Mouse (Mus musculus) forebrain, postnatal 0 days (tissue): Measurements from ENCODE around the gene Ccdc172. TPM values are rescaled to one million over a fixed set of nuclear protein-coding genes. Genes with fewer than 3 reads are reported as not detected.
A peak's percentile ranks its signal among the peaks of the same experiment; 100 is the strongest.

ENCODE experiments used
- ATAC-seq: fragments of 200-750 bp; cut with Nextera tagmentation; 2 replicates; pipeline ENCODE4 v1.8.0; 2017; ENCODE audit warnings: mild to moderate bottlenecking, moderate library complexity
- DNase-seq: peaks from one replicate; pipeline ENCODE4 v3.0.0-alpha.2; 2015
- H3K27ac ChIP-seq: fragments of 300-500 bp; sonication (generic); 2 replicates; pipeline ENCODE4 v1.5.1; 2014; ENCODE audit warnings: low read depth, mild to moderate bottlenecking, antibody characterized with exemption, low read length, moderate library complexity, mixed read lengths
- H3K27me3 ChIP-seq: fragments of 300-500 bp; sonication (generic); 2 replicates; pipeline ENCODE4 v1.6.1; 2014; ENCODE audit warnings: mild to moderate bottlenecking, low read length, mixed read lengths; ENCODE audit not compliant: insufficient read depth
- H3K36me3 ChIP-seq: fragments of 300-500 bp; sonication (generic); 2 replicates; pipeline ENCODE4 v1.6.1; 2014; ENCODE audit warnings: mild to moderate bottlenecking, moderate library complexity; ENCODE audit not compliant: insufficient read depth
- H3K4me1 ChIP-seq: fragments of 300-500 bp; sonication (generic); 2 replicates; pipeline ENCODE4 v1.6.1; 2014; ENCODE audit warnings: antibody characterized with exemption; ENCODE audit not compliant: insufficient read depth
- H3K4me2 ChIP-seq: fragments of 300-500 bp; sonication (generic); 2 replicates; pipeline ENCODE4 v1.6.1; 2014; ENCODE audit warnings: low read depth, mild to moderate bottlenecking, moderate library complexity
- H3K4me3 ChIP-seq: fragments of 300-500 bp; sonication (generic); 2 replicates; pipeline ENCODE4 v1.5.1; 2014; ENCODE audit warnings: low read depth, low read length, mixed read lengths
- H3K9ac ChIP-seq: fragments of 300-500 bp; sonication (generic); 2 replicates; pipeline ENCODE4 v1.6.1; 2014; ENCODE audit warnings: mild to moderate bottlenecking
- H3K9me3 ChIP-seq: fragments of 300-500 bp; sonication (generic); 2 replicates; pipeline ENCODE4 v1.6.1; 2016; ENCODE audit warnings: low read length
- CTCF ChIP-seq: sonication (generic); IDR thresholded peaks from 2 replicates; pipeline ENCODE4 v1.5.1; 2016; ENCODE audit warnings: antibody characterized with exemption, control low read depth, low read depth
- WGBS: fragments of 180-500 bp; shearing (Covaris S2); extraction: QIAGEN DNeasy Blood & Tissue Kit; methylation state at CpG from one replicate; pipeline ENCODE4 v1.1.7; 2014; 5-methylcytosine and 5-hydroxymethylcytosine counted together
- polyA plus RNA-seq: library from polyadenylated mRNA; unstranded; fragments of >200 nt; fragmentation: Nextera tagmentation; extraction: Ambion mirVana; gene quantifications from 2 replicates; pipeline ENCODE4 v1.2.1, GENCODE M21; 2015
- total RNA-seq: library from RNA; depleted of rRNA; stranded (reverse); fragments of >200 nt; gene quantifications from 2 replicates; pipeline ENCODE4 v1.2.3, GENCODE M21; 2014; rRNA removed

The Ccdc172 gene
- total and polyA plus RNA-seq, 2 experiments from 2014 or later: not detected

DNA sequence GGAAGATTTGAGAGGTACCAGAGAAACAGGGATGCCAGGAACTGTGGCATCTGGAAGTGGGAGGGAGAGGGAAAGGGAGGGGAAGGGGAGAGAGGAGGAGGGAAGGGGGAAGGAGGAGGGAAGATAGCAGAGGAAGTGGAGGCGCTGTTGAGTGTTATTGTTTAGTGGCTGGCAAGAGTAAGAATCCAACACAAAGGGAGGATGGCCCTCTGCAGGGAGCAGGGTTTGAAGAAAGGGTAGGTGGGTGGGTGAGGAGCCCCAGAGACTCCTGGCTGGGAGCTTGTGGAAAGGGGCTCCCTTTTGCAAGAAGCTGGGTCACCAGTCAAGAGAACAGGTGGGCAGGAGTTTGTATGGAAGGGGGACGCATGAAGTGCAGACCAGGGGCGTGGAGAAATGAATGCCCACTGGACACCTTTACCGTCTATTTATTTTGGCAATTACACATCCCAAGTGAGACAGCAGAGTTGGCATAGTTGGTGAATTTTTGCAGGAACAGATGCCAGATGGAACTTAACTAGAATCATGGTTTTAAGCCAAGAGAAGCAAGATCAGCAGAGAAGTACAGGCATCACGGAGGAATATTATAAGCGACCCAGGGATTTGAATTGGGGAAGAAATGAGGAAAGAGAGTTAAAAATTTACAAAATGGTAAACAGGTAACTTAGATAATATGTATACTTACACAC lies 78.6 kb downstream of the Ccdc172 start:
- no peak for TF ChIP-seq CTCF
- H3K4me1 ChIP-seq: no peaks in the 10 kb centered on the region
- no peak overlapping the region for H3K9ac ChIP-seq
- H3K27me3 ChIP-seq: no peaks in the 10 kb centered on the region
- WGBS: 44% methylated on average over 6 of the region's 6 CpGs
- no peak overlapping the region for H3K27ac ChIP-seq
- DNase-seq: peak; percentile 41
- H3K4me2 ChIP-seq: no peak overlapping the region
- H3K9me3 ChIP-seq: no peaks in the 10 kb centered on the region
- ATAC-seq: no peak
- no peaks in the 10 kb centered on the region for H3K36me3 ChIP-seq
- H3K4me3 ChIP-seq: no peak overlapping the region

DNA sequence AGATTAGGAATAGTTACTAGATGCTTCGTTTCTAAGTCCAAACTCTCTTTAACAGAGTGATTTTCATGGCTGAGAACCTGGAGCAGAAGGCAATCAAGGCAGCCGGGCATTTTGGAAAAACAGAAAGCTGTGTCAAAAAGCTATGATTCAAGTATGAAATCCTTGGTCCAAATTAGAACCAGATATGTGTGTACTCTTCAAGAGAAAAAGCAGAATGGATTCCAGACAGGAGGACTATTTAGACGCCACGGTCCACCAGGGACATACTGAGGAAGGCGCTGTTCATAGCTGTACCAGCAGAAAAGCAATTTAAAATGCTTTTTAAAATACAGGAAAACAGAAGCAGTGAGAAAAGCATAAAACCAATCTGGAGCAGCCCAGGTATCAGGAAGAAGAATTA lies 88.6 kb downstream of the Ccdc172 start:
- no peak overlapping the region for H3K4me2 ChIP-seq
- no peak overlapping the region for H3K27ac ChIP-seq
- no peak overlapping the region for H3K9ac ChIP-seq
- no peaks in the 10 kb centered on the region for H3K36me3 ChIP-seq
- H3K4me3 ChIP-seq: no peak overlapping the region
- no peaks in the 10 kb centered on the region for H3K4me1 ChIP-seq
- WGBS: 78% methylated on average over 5 of the region's 5 CpGs
- H3K27me3 ChIP-seq: no peaks in the 10 kb centered on the region
- no peak for ATAC-seq
- no peak for DNase-seq
- no peaks in the 10 kb centered on the region for H3K9me3 ChIP-seq
- TF ChIP-seq CTCF: no peak

Other genes with a start within 250 kb of the Ccdc172 start
- gene Gfra1, start 56.1 kb upstream of the Ccdc172 start, total RNA-seq: 28.5 and 48.9 TPM in 2 replicates
- gene Gfra1, start 56.1 kb upstream of the Ccdc172 start, polyA plus RNA-seq: 16.1 and 23.5 TPM in 2 replicates
- 1.1 and 2.1 TPM in 2 replicates for gene Pnlip, start 140.5 kb downstream of the Ccdc172 start, total RNA-seq
- 0.84 and 1.2 TPM in 2 replicates for gene Pnlip, start 140.5 kb downstream of the Ccdc172 start, polyA plus RNA-seq
- 1.5 TPM in 1 of 2 replicates, not detected in the other for gene Pnliprp1, start 216.9 kb downstream of the Ccdc172 start, total RNA-seq
- gene Pnliprp1, start 216.9 kb downstream of the Ccdc172 start, polyA plus RNA-seq: 0.15 and 0.21 TPM in 2 replicates
- 0.08 TPM in 1 of 2 replicates, not detected in the other for gene Pnliprp2, start 247.7 kb downstream of the Ccdc172 start, total RNA-seq
- gene Pnliprp2, start 247.7 kb downstream of the Ccdc172 start, polyA plus RNA-seq: 0.15 TPM in 1 of 2 replicates, not detected in the other